Mouse (Mus musculus): ENCODE data around the gene Mta2.
"Not testable (repeated sequence)": the region's sequence is repeated elsewhere in the genome, so short reads cannot be mapped to it uniquely, and the experiment has no call there.

Gene Mta2

GRCm38 (mm10) chr19:8941515-8942217 lies at the start of gene Mta2:
Gene Mta2 (plus strand): TSS chr19:8941875.
- peak; percentile 89 for DNase-seq (ENCODE audit: low read depth, low spot score)

- no peak for DNase-seq (ENCODE audit: low read depth, low spot score)
These were observed 48.6 kb upstream of the Mta2 start, which contains the start of gene Ints5 for GRCm38 (mm10) chr19:8892829-8893766. Gene Ints5 (plus strand): TSS chr19:8893005.

GRCm38 (mm10) chr19:8895397-8895960 lies 46.2 kb upstream of the Mta2 start:
- no peak for DNase-seq (ENCODE audit: low read depth, low spot score)

- DNase-seq (ENCODE audit: low read depth, low spot score), result not testable (repeated sequence)
These were observed 45.4 kb upstream of the Mta2 start for GRCm38 (mm10) chr19:8896231-8896630.

- DNase-seq (ENCODE audit: low read depth, low spot score), result not testable (repeated sequence)
These were observed 44.3 kb upstream of the Mta2 start for GRCm38 (mm10) chr19:8897211-8897864.

- DNase-seq (ENCODE audit: low read depth, low spot score), result peak; percentile 91
These were observed 43.7 kb upstream of the Mta2 start, which contains the start of gene Ganab for GRCm38 (mm10) chr19:8897865-8898495. Gene Ganab (plus strand): TSS chr19:8898071.

DNA sequence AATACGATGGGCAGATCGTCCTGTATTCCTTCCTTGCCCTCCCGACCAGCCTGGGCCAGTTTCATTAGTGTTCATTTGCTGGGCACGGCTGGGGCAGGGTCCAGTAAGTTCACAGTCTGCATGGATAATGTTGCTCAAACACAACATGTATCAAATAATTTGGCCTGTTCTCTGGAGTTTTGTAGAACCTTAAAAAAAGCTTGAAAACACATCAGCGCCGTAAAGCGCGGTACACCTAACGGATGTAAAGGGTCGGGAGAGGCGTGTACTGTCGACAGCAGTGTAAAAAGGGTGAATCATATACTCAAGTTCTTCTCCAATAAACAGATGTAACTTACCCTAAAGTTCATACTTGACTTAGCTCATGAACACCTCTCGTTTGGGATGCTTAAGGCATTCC lies 43.1 kb upstream of the Mta2 start:
- DNase-seq (ENCODE audit: low read depth, low spot score), result no peak

GRCm38 (mm10) chr19:8899079-8899478 lies 42.6 kb upstream of the Mta2 start:
- DNase-seq (ENCODE audit: low read depth, low spot score), result no peak

DNA sequence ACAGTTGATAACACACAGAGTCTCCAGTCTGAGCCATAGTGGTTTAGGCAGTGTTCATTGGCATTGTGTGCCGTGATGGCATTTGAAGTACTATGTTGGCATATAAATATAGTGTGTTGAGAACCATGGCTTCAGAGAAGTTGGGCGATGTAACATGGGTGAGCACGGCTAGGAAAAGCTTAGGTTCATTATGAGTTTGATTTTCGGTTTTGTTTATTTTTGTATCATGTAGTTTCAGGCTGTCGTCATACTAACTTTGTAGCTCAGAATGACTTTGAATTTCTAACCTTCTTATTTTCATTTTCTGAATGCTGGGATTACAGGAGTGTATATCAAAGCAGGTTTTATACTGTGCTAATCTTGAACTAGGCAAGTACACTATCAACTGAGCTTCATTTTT lies 38.3 kb upstream of the Mta2 start:
- no peak for DNase-seq (ENCODE audit: low read depth, low spot score)

GRCm38 (mm10) chr19:8908531-8908930 lies 33.1 kb upstream of the Mta2 start:
- DNase-seq (ENCODE audit: low read depth, low spot score), result no peak

GRCm38 (mm10) chr19:8911810-8912209 lies 29.9 kb upstream of the Mta2 start:
- DNase-seq (ENCODE audit: low read depth, low spot score), result no peak

DNA sequence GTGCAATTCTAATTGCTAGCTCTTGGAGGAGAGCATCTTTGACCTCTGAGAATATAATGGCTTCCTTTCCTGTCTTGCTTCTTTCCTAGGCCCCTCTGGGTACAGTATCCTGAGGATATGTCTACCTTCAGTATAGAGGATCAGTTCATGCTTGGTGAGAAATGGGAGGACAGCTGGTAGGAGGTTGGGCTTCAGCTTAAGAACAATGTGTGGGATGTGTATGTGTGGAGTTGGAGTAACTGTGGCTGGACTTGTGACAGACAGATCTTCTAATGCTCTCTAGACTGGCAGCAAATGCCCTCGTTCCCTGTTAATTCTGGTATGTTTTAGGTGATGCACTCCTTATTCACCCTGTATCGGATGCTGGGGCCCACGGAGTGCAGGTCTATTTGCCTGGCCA lies 27.5 kb upstream of the Mta2 start:
- no peak for DNase-seq (ENCODE audit: low read depth, low spot score)

DNA sequence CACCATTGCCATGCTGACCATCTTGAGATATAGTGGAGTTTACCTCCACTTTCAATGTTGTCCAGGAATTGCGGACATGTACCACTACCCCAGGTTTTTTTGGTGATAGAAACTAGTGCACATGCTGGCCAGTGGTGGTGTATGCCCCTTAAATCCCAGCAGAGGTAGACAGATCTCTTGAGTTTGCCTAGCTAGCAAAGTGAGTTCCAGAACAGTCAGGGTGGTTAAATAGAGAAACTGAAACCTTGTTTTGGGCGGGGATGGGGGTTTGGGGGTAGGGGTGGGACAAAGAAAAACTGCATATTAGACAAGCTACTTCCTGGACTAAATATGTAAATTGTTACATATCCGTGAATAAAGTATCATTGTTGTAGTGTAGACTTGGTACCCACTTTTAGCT lies 22.7 kb upstream of the Mta2 start:
- no peak for DNase-seq (ENCODE audit: low read depth, low spot score)

DNA sequence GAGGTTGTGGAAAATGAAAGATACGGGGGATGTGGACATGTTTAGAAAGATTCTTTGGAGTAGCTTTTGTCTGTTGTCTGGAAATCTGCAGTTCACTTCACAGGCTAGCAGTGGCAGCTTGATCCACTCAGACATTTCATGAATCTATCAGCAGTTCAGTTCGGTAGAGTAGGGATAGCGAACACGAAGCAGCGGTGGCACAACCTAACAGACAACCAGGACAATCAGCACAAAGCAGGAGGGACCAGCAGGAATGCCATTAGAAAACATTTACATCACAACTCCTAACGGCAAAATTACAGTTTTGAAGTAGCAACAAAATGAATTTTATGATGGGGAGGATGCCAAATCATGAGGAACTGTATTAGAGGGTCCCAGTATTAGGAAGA lies 22.0 kb upstream of the Mta2 start:
- DNase-seq (ENCODE audit: low read depth, low spot score), result no peak

DNA sequence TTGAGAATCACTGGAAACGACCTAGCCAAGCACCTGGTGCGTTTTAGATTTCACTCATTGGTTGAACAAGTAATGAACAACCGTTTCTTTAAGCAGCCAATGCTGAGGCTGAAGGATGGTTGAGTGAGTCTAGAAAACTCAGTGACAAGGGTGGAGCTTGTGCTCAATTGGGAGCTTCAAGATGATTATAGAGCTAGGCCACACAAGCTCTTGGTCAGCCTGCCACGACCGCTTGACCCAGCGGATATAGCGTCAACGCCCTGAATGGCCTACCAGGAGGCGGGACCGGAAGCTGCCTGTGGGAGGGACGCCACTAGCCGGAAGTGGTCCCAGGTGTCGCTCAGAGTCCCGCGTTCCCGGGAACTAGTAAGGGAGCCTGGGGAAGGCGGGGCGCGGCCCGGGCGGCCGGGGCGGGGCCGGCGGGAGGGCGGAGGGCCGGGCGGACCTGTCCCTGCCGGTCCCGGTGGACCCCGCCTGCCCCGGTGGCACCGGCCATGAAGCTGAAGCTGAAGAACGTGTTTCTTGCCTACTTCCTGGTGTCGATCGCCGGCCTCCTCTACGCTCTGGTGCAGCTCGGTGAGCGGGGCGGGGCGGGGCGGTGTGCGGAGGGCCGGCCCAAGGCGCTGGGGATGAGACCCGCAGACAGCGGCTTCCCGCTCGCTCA lies 21.5 kb upstream of the Mta2 start, which contains the start of gene B3gat3:
Gene B3gat3, plus strand, starts transcription at position 302 of the 664 bp plus-strand sequence.
- DNase-seq (ENCODE audit: low read depth, low spot score), result no peak

- DNase-seq (ENCODE audit: low read depth, low spot score), result no peak
These were observed 20.8 kb upstream of the Mta2 start for GRCm38 (mm10) chr19:8920836-8921291.

- DNase-seq (ENCODE audit: low read depth, low spot score), result no peak
These were observed 19.9 kb upstream of the Mta2 start for GRCm38 (mm10) chr19:8921741-8922140.

DNA sequence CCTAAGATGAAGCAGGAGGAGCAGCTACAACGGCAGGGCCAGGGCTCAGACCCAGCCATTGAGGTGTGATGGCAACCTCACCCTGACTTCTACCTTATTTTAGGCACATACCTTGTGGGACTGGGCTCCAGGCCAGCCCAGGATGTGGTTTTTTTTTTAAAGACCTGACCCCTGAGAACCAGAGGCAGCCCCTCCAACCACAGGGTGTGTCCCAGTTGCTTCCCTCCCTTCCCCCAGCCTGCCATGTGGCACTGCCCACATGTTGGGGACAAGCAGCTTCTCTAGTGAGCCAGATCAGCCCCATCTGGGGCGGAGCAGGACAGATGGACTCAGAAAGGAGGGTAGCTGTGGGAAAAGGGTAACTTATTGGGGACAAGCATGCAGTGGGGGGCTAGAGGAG lies 14.9 kb upstream of the Mta2 start:
- no peak for DNase-seq (ENCODE audit: low read depth, low spot score)

DNA sequence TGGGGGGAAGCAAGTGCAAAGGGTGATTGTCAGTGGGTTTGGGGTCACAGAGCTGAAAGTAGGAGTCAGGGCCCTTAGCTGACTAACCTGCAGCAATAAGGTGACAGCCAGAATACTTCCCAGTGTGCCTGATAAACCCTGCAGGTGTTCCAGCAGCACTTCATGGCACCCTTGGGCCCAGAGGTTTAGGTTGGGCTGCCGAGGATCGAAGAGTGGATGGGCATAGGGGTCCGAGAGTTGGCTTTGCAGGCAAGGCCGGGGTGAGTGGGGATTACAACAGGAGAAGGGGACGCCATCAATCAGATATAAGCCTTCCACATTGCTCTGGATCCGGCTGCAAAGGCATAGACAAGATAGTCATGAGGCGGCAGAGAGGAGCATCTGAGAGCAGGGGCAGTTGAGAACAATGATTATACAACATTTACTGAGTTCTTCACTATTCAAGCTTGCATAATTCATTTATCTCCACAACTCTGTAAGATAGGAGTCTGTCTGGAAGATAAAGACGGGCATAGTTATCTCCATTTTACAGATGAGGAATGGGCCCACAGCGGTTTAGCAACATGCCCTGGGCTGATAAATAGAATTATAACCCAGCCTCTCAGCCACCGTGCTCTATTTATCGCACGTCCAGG lies 13.7 kb upstream of the Mta2 start:
- no peak for DNase-seq (ENCODE audit: low read depth, low spot score)

DNA sequence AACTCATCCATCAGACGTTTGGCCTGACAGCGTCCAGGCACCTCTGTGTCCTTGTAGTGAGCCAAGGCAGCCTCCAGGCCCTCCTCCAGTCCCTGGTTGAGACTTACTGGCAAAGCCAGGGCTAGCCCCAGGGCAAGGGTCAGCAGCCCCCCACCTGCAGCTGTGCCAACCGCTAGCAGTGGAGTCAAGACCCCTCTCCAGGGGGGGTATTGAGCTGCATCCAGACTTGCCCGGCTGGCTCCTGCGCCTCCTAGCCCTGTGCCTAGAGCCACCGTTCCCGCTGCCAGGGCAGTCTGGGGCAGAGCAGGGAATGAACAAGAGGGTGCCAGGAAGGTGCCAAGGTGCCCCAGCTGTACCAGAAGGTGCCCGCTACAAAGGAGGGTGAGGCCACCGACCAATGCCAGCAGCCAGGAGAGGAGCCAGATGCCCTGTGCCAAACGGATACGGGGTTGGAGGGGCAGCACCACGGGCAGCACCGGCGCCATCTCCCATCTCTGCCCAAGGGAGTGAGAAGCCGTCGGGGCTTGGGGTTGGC lies 12.9 kb upstream of the Mta2 start:
- DNase-seq (ENCODE audit: low read depth, low spot score), result no peak
